Mouse (Mus musculus) lung, adult 2 months (tissue): Measurements from ENCODE around the gene Gbp2b.

ENCODE experiments used
- CTCF ChIP-seq: fragments of 200-500 bp; IDR thresholded peaks from 2 replicates; pipeline ENCODE4 v1.5.1; 2011; ENCODE audit warnings: mild to moderate bottlenecking, low read length, control low read depth; ENCODE audit not compliant: insufficient read depth
- POLR2A ChIP-seq: fragments of 200-500 bp; IDR thresholded peaks from 2 replicates; pipeline ENCODE4 v1.6.1; 2011; ENCODE audit warnings: low read depth, mild to moderate bottlenecking, control low read depth, low read length, borderline replicate concordance; ENCODE audit errors: extremely low read depth

DNA sequence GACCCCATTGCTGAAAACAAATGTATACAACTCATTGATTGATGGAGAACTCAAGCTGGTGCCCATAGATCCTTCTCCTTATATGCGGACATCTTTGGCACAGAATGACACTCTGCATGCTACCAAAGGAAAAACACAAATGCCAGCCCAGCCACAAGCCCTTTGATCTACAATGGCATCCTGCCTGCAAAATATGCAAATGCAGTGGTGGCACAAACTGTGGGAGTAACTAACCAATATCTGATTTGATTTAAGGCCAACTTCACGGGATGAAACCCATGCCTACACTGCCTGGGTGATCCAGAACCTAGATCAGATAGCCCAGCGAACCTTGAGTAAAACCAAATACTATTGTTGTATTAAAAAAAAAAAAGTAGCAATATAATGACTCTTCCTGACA lies 48.0 kb upstream of the Gbp2b start:
- no peak for TF ChIP-seq POLR2A
- no peak for TF ChIP-seq CTCF
